Mouse (Mus musculus) thymus, postnatal 4 days (tissue): ENCODE data around the gene Fli1.

Source experiments
- DNase-seq: peaks from one replicate; pipeline ENCODE4 v3.0.0; 2021

The Fli1 gene

GRCm38 (mm10) chr9:32521331-32521730, 21.3 kb downstream of the Fli1 start:
- no peak for DNase-seq

GRCm38 (mm10) chr9:32520821-32521220, 21.8 kb downstream of the Fli1 start:
- no peak for DNase-seq

- peak; percentile 35 for DNase-seq
Measured at GRCm38 (mm10) chr9:32519101-32520051, 23.3 kb downstream of the Fli1 start.

GRCm38 (mm10) chr9:32518351-32519075, 24.1 kb downstream of the Fli1 start:
- DNase-seq: peak; percentile 61

- peak; percentile 33 for DNase-seq
Measured at GRCm38 (mm10) chr9:32516691-32517090, 26.0 kb downstream of the Fli1 start.

- DNase-seq: peak; percentile 86
Measured at GRCm38 (mm10) chr9:32515894-32516686, 26.6 kb downstream of the Fli1 start.

- DNase-seq: peak; percentile 47
Measured at GRCm38 (mm10) chr9:32514406-32515058, 28.1 kb downstream of the Fli1 start.

GRCm38 (mm10) chr9:32513471-32513870, 29.2 kb downstream of the Fli1 start:
- peak; percentile 34 for DNase-seq

GRCm38 (mm10) chr9:32510454-32511263, 32.0 kb downstream of the Fli1 start:
- peak; percentile 32 for DNase-seq

- peak; percentile 90 for DNase-seq
Measured at GRCm38 (mm10) chr9:32509706-32510156, 32.9 kb downstream of the Fli1 start.

- DNase-seq: peak; percentile 78
Measured at GRCm38 (mm10) chr9:32508648-32509047, 34.0 kb downstream of the Fli1 start.

- DNase-seq: peak; percentile 32
Measured at GRCm38 (mm10) chr9:32508118-32508517, 34.5 kb downstream of the Fli1 start.

- peak; percentile 62 for DNase-seq
Measured at GRCm38 (mm10) chr9:32506866-32507861, 35.5 kb downstream of the Fli1 start.

GRCm38 (mm10) chr9:32506161-32506560, 36.5 kb downstream of the Fli1 start:
- peak; percentile 64 for DNase-seq

- peak; percentile 42 for DNase-seq
Measured at GRCm38 (mm10) chr9:32505460-32506075, 37.1 kb downstream of the Fli1 start.

GRCm38 (mm10) chr9:32503995-32504451, 38.6 kb downstream of the Fli1 start:
- DNase-seq: peak; percentile 61

GRCm38 (mm10) chr9:32503423-32503822, 39.2 kb downstream of the Fli1 start:
- no peak for DNase-seq

- DNase-seq: no peak
Measured at GRCm38 (mm10) chr9:32502256-32503010, 40.2 kb downstream of the Fli1 start.

GRCm38 (mm10) chr9:32500886-32501285, 41.8 kb downstream of the Fli1 start:
- DNase-seq: no peak
